Mouse (Mus musculus): Measurements from ENCODE around the gene Gm10750. TPM values are rescaled to one million over a fixed set of nuclear protein-coding genes. Genes with fewer than 3 reads are reported as not detected.

Gm10750 gene
- not detected for polyA plus RNA-seq (2014; fragmentation: Illumina TruSeq; extraction: RNeasy Lipid Tissue Mini Kit (QIAGEN cat#74804))

GRCm38 (mm10) chr2:149017137-149017536 is at the start of gene Gm10750:
Gene Gm10750 (minus strand): TSS chr2:149017237.

GRCm38 (mm10) chr2:149003151-149003550 is 13.9 kb downstream of the Gm10750 start, which contains the start of gene Gm1330:
Gene Gm1330 (minus strand): TSS chr2:149003251.

Other genes with a start within 250 kb of the Gm10750 start
- not detected for gene Cst11, start 245.7 kb downstream of the Gm10750 start, polyA plus RNA-seq (2014; fragmentation: Illumina TruSeq; extraction: RNeasy Lipid Tissue Mini Kit (QIAGEN cat#74804))
- gene 8030411F24Rik, start 235.2 kb downstream of the Gm10750 start, polyA plus RNA-seq (2014; fragmentation: Illumina TruSeq; extraction: RNeasy Lipid Tissue Mini Kit (QIAGEN cat#74804)) = not detected
- gene Cst12, start 227.9 kb downstream of the Gm10750 start, polyA plus RNA-seq (2014; fragmentation: Illumina TruSeq; extraction: RNeasy Lipid Tissue Mini Kit (QIAGEN cat#74804)) = 47.0 TPM
- gene Cst8, start 218.5 kb downstream of the Gm10750 start, polyA plus RNA-seq (2014; fragmentation: Illumina TruSeq; extraction: RNeasy Lipid Tissue Mini Kit (QIAGEN cat#74804)) = 150 TPM
- not detected for gene Cst13, start 197.2 kb downstream of the Gm10750 start, polyA plus RNA-seq (2014; fragmentation: Illumina TruSeq; extraction: RNeasy Lipid Tissue Mini Kit (QIAGEN cat#74804))
- gene Cst9, start 182.1 kb downstream of the Gm10750 start, polyA plus RNA-seq (2014; fragmentation: Illumina TruSeq; extraction: RNeasy Lipid Tissue Mini Kit (QIAGEN cat#74804)) = 0.83 TPM
- gene 9230104L09Rik, start 152.2 kb downstream of the Gm10750 start, polyA plus RNA-seq (2014; fragmentation: Illumina TruSeq; extraction: RNeasy Lipid Tissue Mini Kit (QIAGEN cat#74804)) = 6.6 TPM
- gene Cst3, start 141.5 kb downstream of the Gm10750 start, polyA plus RNA-seq (2014; fragmentation: Illumina TruSeq; extraction: RNeasy Lipid Tissue Mini Kit (QIAGEN cat#74804)) = 20.3 TPM
- gene Gm1330, start 14.0 kb downstream of the Gm10750 start, polyA plus RNA-seq (2014; fragmentation: Illumina TruSeq; extraction: RNeasy Lipid Tissue Mini Kit (QIAGEN cat#74804)) = not detected